Mouse (Mus musculus) heart, postnatal 0 days (tissue): ENCODE results near the gene Plekha5. TPM values are rescaled to one million over a fixed set of nuclear protein-coding genes. Genes with fewer than 3 reads are reported as not detected.

ENCODE experiments used
- ATAC-seq: fragments of 200-750 bp; cut with Nextera tagmentation; 2 replicates; pipeline ENCODE4 v1.8.0; 2017; ENCODE audit warnings: low read depth, moderate number of reproducible peaks, moderate library complexity; ENCODE audit not compliant: insufficient read depth
- DNase-seq: peaks from one replicate; pipeline ENCODE4 v3.0.0-alpha.2; 2016; ENCODE audit warnings: low spot score
- H3K27ac ChIP-seq: fragments of 300-500 bp; sonication (generic); 2 replicates; pipeline ENCODE4 v1.5.1; 2014; ENCODE audit warnings: low read depth, mild to moderate bottlenecking
- H3K27me3 ChIP-seq: fragments of 300-500 bp; sonication (generic); 2 replicates; pipeline ENCODE4 v1.6.1; 2014; ENCODE audit warnings: low read length, mixed read lengths; ENCODE audit not compliant: control insufficient read depth, insufficient read depth
- H3K36me3 ChIP-seq: fragments of 300-500 bp; sonication (generic); replicated peaks from 2 replicates; pipeline ENCODE4 v1.6.1; 2014; ENCODE audit warnings: low read length, mixed read lengths; ENCODE audit not compliant: control insufficient read depth, insufficient read depth
- H3K4me1 ChIP-seq: fragments of 300-500 bp; sonication (generic); 2 replicates; pipeline ENCODE4 v1.6.1; 2014; ENCODE audit warnings: antibody characterized with exemption; ENCODE audit not compliant: control insufficient read depth, insufficient read depth
- H3K4me2 ChIP-seq: fragments of 300-500 bp; sonication (generic); 2 replicates; pipeline ENCODE4 v1.6.1; 2014; ENCODE audit warnings: low read depth, mild to moderate bottlenecking, low read length, moderate library complexity
- H3K4me3 ChIP-seq: fragments of 300-500 bp; sonication (generic); 2 replicates; pipeline ENCODE4 v1.5.1; 2014; ENCODE audit warnings: low read depth, low read length
- H3K9ac ChIP-seq: fragments of 300-500 bp; sonication (generic); replicated peaks from 2 replicates; pipeline ENCODE4 v1.6.1; 2014; ENCODE audit warnings: low read depth, low read length, mixed read lengths
- H3K9me3 ChIP-seq: fragments of 300-500 bp; sonication (generic); replicated peaks from 2 replicates; pipeline ENCODE4 v1.6.1; 2016; ENCODE audit warnings: low read length; ENCODE audit not compliant: control insufficient read depth
- CTCF ChIP-seq: IDR thresholded peaks from 2 replicates; pipeline ENCODE4 v1.5.1; 2016; ENCODE audit warnings: antibody characterized with exemption, control low read depth, low read depth
- EP300 ChIP-seq: IDR thresholded peaks from 2 replicates; pipeline ENCODE4 v1.6.1; 2016; ENCODE audit warnings: antibody characterized with exemption, low read depth
- WGBS: fragments of 180-500 bp; shearing (Covaris S2); extraction: QIAGEN DNeasy Blood & Tissue Kit; methylation state at CpG from one replicate; pipeline ENCODE4 v1.1.7; 2014; 5-methylcytosine and 5-hydroxymethylcytosine counted together
- polyA plus RNA-seq: library from polyadenylated mRNA; unstranded; fragments of >200 nt; fragmentation: Nextera tagmentation; extraction: Ambion mirVana; gene quantifications from 2 replicates; pipeline ENCODE4 v1.2.1, GENCODE M21; 2015
- total RNA-seq: library from RNA; depleted of rRNA; stranded (reverse); fragments of >200 nt; gene quantifications from 2 replicates; pipeline ENCODE4 v1.2.3, GENCODE M21; 2014; ENCODE audit warnings: low replicate concordance

Gene Plekha5
- total and polyA plus RNA-seq, 2 experiments from 2014 or later: 15.4 to 34.0 TPM

DNA sequence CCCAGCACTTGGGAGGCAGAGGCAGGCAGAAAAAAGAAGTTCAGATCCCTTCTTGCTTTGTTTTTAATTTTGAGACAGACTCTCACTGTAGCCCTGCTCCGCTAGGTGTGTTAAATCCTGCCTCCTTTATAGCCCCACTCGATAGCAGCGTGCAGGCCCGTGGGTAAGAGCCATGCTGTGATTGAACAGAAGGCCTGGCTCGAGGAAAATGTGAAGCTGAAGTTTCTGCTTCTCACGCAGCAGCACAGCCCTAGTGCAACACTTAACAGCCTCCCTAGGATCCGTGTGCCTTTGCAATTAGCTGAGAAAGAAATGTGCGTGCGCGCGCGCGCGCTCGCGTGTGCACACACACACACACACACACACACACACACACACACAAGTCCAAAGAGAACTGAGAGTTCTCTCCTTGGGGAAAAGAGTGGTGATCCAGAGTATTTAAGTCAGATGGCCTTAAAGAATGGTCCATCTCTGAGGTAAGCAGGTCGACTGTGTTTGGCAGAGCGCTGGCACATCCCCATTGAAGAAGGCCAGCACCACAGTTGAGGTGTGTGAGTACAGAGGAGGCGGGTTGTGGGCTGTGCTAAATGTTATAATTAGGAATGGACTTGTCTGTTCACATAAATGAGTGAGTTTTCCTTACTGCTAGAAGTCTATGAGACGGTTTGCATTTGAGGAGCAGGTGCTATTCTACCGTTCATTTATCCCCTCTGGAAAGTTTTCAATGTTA, 24.3 kb downstream of the Plekha5 start:
- no peaks in the 10 kb centered on the region for H3K4me1 ChIP-seq
- H3K4me2 ChIP-seq: no peak overlapping the region
- no peak for TF ChIP-seq EP300
- no peak for TF ChIP-seq CTCF
- H3K27me3 ChIP-seq: no peaks in the 10 kb centered on the region
- DNase-seq: no peak
- no peak overlapping the region for H3K27ac ChIP-seq
- 91% methylated on average over 21 of the region's 21 CpGs for WGBS
- no peak overlapping the region for H3K9ac ChIP-seq
- no peak overlapping the region for H3K4me3 ChIP-seq
- no peak for ATAC-seq
- no peaks in the 10 kb centered on the region for H3K36me3 ChIP-seq
- H3K9me3 ChIP-seq: no peaks in the 10 kb centered on the region

DNA sequence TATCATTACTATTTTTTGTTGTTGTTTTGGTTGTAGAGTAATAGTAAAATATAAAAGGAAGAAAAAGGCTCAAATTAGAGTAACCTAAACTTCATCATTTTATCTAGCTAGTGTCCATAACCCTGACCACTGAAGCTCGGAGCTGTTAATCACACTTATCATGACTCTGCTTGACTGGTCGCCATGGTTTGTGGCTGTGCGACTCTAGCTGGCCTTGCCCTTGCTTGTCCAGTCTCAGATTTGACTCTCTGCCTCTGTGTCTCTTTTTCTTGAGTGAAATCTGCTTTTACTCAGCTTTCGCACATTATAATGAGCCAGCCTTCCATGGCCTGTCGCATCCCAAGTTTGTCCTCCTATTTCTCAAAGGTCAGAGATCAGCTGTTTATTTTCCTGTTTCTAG, 26.8 kb downstream of the Plekha5 start:
- TF ChIP-seq EP300: no peak
- no peak for TF ChIP-seq CTCF
- Histone ChIP-seq H3K4me2 (no peak overlapping the region), H3K27ac (no peak overlapping the region), H3K9ac (no peak overlapping the region), H3K4me3 (no peak overlapping the region), H3K36me3 (no peaks in the 10 kb centered on the region), H3K9me3 (no peaks in the 10 kb centered on the region), H3K27me3 (no peaks in the 10 kb centered on the region), H3K4me1 (no peaks in the 10 kb centered on the region)
- ATAC-seq (no peak), DNase-seq (no peak)
- WGBS: 75% methylated on average over 5 of the region's 5 CpGs

DNA sequence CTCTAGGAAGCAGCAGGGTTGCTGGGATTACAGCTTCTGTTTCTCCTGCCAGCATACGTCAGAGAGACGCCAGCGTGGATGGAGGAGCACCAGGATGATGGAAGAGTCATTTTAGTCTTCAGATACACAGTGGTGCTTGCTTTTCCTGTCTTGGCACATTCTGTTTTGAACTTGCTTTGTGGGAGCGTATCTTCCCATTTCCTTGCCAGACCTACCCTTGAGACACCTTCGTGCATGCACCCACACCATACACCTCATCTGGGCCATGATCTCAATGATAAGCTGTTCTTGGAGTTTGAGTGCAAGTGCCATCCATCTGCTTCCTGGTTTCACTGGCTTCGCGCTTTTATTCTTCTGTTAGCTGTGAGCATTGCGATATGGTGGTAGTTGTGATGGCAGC, 28.9 kb downstream of the Plekha5 start:
- Histone ChIP-seq H3K36me3 (no peaks in the 10 kb centered on the region), H3K4me1 (no peaks in the 10 kb centered on the region), H3K9ac (no peak overlapping the region), H3K4me2 (no peak overlapping the region), H3K4me3 (no peak overlapping the region), H3K27me3 (no peaks in the 10 kb centered on the region), H3K27ac (no peak overlapping the region), H3K9me3 (no peaks in the 10 kb centered on the region)
- no peak for ATAC-seq
- WGBS: 96% methylated on average over 8 of the region's 8 CpGs
- no peak for DNase-seq
- no peak for TF ChIP-seq EP300
- TF ChIP-seq CTCF: no peak

DNA sequence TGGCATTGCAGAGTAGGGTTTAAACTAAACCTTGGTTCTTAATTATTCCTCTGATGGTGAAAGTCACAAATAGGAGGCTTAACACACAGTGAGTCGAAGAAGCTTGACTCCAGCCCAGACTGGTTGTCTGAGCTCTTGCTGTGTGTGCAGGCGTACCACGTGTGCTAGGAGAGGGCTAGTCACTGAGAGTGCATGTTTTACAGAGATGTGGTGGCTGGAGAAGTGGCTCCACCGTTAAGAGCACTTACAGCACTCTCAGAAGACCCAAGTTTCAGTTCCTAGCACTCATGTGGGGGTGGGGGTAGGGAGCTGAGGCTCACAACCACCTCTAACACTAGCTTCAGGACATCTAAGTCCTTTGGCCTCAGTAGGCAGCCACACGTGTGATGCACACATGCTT, 29.6 kb downstream of the Plekha5 start:
- no peak overlapping the region for H3K4me3 ChIP-seq
- DNase-seq (no peak), ATAC-seq (no peak)
- H3K9ac ChIP-seq: no peak overlapping the region
- no peaks in the 10 kb centered on the region for H3K27me3 ChIP-seq
- H3K27ac ChIP-seq: no peak overlapping the region
- no peak overlapping the region for H3K4me2 ChIP-seq
- WGBS: 84% methylated on average over 5 of the region's 5 CpGs
- H3K4me1 ChIP-seq: no peaks in the 10 kb centered on the region
- no peaks in the 10 kb centered on the region for H3K9me3 ChIP-seq
- TF ChIP-seq CTCF (no peak), EP300 (no peak)
- H3K36me3 ChIP-seq: no peaks in the 10 kb centered on the region

DNA sequence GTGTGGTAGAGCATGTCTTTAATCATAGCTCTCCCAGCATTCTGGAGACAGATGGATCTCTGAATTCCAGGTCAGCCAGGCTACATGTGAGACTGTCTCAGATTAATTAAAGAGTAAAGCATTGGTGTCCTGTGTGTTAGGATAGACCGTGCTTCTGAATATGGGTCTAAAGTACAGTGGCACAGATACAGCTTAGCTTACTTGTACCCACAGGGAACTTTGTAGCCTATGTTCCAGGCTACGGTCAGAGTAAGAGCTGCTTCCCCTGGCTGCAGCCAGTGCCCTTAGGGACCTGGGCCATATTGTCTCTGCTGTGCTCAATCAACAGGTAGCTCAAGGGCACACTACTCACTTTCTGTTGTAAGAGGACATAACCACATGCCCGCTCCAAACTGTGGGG, 30.5 kb downstream of the Plekha5 start:
- 87% methylated on average over 3 of the region's 3 CpGs for WGBS
- no peak overlapping the region for H3K9ac ChIP-seq
- TF ChIP-seq EP300: no peak
- no peak for TF ChIP-seq CTCF
- H3K36me3 ChIP-seq: no peaks in the 10 kb centered on the region
- ATAC-seq (no peak), DNase-seq (no peak)
- no peaks in the 10 kb centered on the region for H3K4me1 ChIP-seq
- no peak overlapping the region for H3K27ac ChIP-seq
- no peaks in the 10 kb centered on the region for H3K9me3 ChIP-seq
- no peaks in the 10 kb centered on the region for H3K27me3 ChIP-seq
- H3K4me2 ChIP-seq: no peak overlapping the region
- no peak overlapping the region for H3K4me3 ChIP-seq

DNA sequence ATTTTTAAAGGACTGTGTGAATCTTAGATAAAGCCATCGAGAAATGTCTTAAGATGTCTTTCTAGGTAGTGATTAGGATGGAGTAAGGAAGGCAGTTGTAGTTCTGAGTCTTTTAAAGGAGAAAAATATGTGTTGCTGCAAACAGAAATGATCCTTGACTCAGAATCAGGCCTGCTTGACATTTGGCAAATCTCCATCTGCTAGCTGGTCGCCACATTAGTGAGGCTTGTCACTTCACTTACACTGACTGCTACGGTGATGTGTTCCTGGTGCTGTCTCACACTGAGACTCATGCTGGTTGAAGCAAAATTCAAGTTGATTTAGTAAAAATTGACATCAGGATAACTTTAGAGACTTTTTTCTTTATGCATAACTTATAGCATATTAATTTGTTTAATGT, 32.0 kb downstream of the Plekha5 start:
- TF ChIP-seq CTCF (no peak), EP300 (no peak)
- H3K9me3 ChIP-seq: no peaks in the 10 kb centered on the region
- H3K27ac ChIP-seq: no peak overlapping the region
- H3K4me2 ChIP-seq: no peak overlapping the region
- H3K9ac ChIP-seq: no peak overlapping the region
- no peaks in the 10 kb centered on the region for H3K27me3 ChIP-seq
- ATAC-seq: no peak
- no peak for DNase-seq
- 45% methylated on average over 3 of the region's 3 CpGs for WGBS
- no peaks in the 10 kb centered on the region for H3K4me1 ChIP-seq
- no peaks in the 10 kb centered on the region for H3K36me3 ChIP-seq
- no peak overlapping the region for H3K4me3 ChIP-seq
